Mouse (Mus musculus) hindbrain, embryonic 16.5 days (tissue): ENCODE measurements around the gene Fate1. TPM values are rescaled to one million over a fixed set of nuclear protein-coding genes. Genes with fewer than 3 reads are reported as not detected.

Experiments
- ATAC-seq: fragments of 200-750 bp; cut with Nextera tagmentation; 2 replicates; pipeline ENCODE4 v1.8.0; 2017; ENCODE audit warnings: moderate TSS enrichment, moderate library complexity
- H3K27ac ChIP-seq: fragments of 300-500 bp; sonication (generic); 2 replicates; pipeline ENCODE4 v1.5.1; 2014; ENCODE audit warnings: low read depth, mild to moderate bottlenecking, control low read depth, low read length, moderate library complexity
- H3K27me3 ChIP-seq: fragments of 300-500 bp; sonication (generic); replicated peaks from 2 replicates; pipeline ENCODE4 v1.6.1; 2014; ENCODE audit warnings: low read length; ENCODE audit not compliant: control insufficient read depth, insufficient read depth
- H3K36me3 ChIP-seq: fragments of 300-500 bp; sonication (generic); 2 replicates; pipeline ENCODE4 v1.6.1; 2014; ENCODE audit warnings: mild to moderate bottlenecking, low read length, moderate library complexity, mixed read lengths; ENCODE audit not compliant: control insufficient read depth, insufficient read depth
- H3K4me1 ChIP-seq: fragments of 300-500 bp; sonication (generic); 2 replicates; pipeline ENCODE4 v1.6.1; 2014; ENCODE audit warnings: low read depth, low read length; ENCODE audit not compliant: control insufficient read depth, insufficient read depth
- H3K4me2 ChIP-seq: fragments of 300-500 bp; sonication (generic); 2 replicates; pipeline ENCODE4 v1.6.1; 2014; ENCODE audit warnings: mild to moderate bottlenecking, low read length, control low read depth, moderate library complexity
- H3K4me3 ChIP-seq: fragments of 300-500 bp; sonication (generic); 2 replicates; pipeline ENCODE4 v1.5.1; 2014; ENCODE audit warnings: mild to moderate bottlenecking, low read length, control low read depth, moderate library complexity
- H3K9ac ChIP-seq: fragments of 300-500 bp; sonication (generic); 2 replicates; pipeline ENCODE4 v1.6.1; 2014; ENCODE audit warnings: low read depth, mild to moderate bottlenecking, control low read depth, low read length, moderate library complexity
- H3K9me3 ChIP-seq: fragments of 300-500 bp; sonication (generic); 2 replicates; pipeline ENCODE4 v1.6.1; 2014; ENCODE audit warnings: mild to moderate bottlenecking, low read length, moderate library complexity; ENCODE audit not compliant: control insufficient read depth
- WGBS: fragments of 180-500 bp; shearing (Covaris S2); extraction: QIAGEN DNeasy Blood & Tissue Kit; methylation state at CpG from one replicate; pipeline ENCODE4 v1.1.7; 2014; 5-methylcytosine and 5-hydroxymethylcytosine counted together
- polyA plus RNA-seq: library from polyadenylated mRNA; unstranded; fragments of >200 nt; fragmentation: Nextera tagmentation; extraction: Ambion mirVana; gene quantifications from 2 replicates; pipeline ENCODE4 v1.2.1, GENCODE M21; 2015

Fate1 gene
- polyA plus RNA-seq, 1 experiment from 2014 or later = 0.19 TPM

GRCm38 (mm10) chrX:72022750-72023398 is 50.1 kb downstream of the Fate1 start:
- no peak overlapping the region for H3K4me3 ChIP-seq
- no peaks in the 10 kb centered on the region for H3K27me3 ChIP-seq
- H3K36me3 ChIP-seq = no peaks in the 10 kb centered on the region
- H3K9me3 ChIP-seq = no peaks in the 10 kb centered on the region
- 40% methylated on average over 10 of the region's 10 CpGs for WGBS
- no peak overlapping the region for H3K27ac ChIP-seq
- H3K9ac ChIP-seq = no peak overlapping the region
- H3K4me1 ChIP-seq = no peaks in the 10 kb centered on the region
- no peak overlapping the region for H3K4me2 ChIP-seq
- peak; percentile 70; the same call in 1 of the 2 replicates for ATAC-seq

GRCm38 (mm10) chrX:72023542-72023941 is 50.8 kb downstream of the Fate1 start:
- no peak for ATAC-seq
- Histone ChIP-seq H3K4me3 (no peak overlapping the region), H3K4me1 (no peaks in the 10 kb centered on the region), H3K27ac (no peak overlapping the region), H3K27me3 (no peaks in the 10 kb centered on the region), H3K9me3 (no peaks in the 10 kb centered on the region), H3K9ac (no peak overlapping the region), H3K36me3 (no peaks in the 10 kb centered on the region), H3K4me2 (no peak overlapping the region)
- WGBS = 52% methylated on average over 3 of the region's 3 CpGs

Other genes starting within 250 kb of the Fate1 start
- gene Vma21, start 157.1 kb upstream of the Fate1 start, polyA plus RNA-seq = 52.7 and 52.9 TPM in 2 replicates
- 0.21 and 0.29 TPM in 2 replicates for gene Gm1141, start 52.0 kb upstream of the Fate1 start, polyA plus RNA-seq
- 13.0 and 14.3 TPM in 2 replicates for gene Prrg3, start 10.4 kb upstream of the Fate1 start, polyA plus RNA-seq
- gene Cnga2, start 18.9 kb downstream of the Fate1 start, polyA plus RNA-seq = 0.19 TPM in 2 replicates
- not detected in 2 replicates for gene Magea4, start 249.0 kb downstream of the Fate1 start, polyA plus RNA-seq